Mouse (Mus musculus): ENCODE results near the gene Skida1. TPM values are rescaled to one million over a fixed set of nuclear protein-coding genes. Genes with fewer than 3 reads are reported as not detected.

Gene Skida1
- total RNA-seq, 2 experiments from 2014 or later: 3.5 to 4.9 TPM

DNA sequence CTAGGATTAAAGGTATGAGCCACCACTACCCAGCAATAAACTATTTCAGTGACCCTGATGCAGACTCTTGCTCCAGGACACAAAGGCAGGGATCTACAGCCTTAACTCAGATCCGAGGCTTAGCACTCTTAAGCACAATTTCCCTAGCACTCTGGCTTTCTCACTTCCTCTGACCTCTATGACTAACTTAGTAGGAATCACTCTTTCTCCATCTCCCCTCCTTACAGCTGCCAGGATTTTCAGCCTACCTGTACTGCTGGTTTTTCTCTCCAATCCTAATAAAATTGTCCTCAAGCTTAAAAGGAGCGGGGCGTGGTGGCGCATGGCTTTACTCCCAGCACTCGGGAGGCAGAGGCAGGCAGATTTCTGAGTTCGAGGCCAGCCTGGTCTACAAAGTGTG is 31.5 kb downstream of the Skida1 start:
- no peak for DNase-seq

- DNase-seq: no peak
Observed at GRCm38 (mm10) chr2:18016639-18017038, 32.2 kb downstream of the Skida1 start.

DNA sequence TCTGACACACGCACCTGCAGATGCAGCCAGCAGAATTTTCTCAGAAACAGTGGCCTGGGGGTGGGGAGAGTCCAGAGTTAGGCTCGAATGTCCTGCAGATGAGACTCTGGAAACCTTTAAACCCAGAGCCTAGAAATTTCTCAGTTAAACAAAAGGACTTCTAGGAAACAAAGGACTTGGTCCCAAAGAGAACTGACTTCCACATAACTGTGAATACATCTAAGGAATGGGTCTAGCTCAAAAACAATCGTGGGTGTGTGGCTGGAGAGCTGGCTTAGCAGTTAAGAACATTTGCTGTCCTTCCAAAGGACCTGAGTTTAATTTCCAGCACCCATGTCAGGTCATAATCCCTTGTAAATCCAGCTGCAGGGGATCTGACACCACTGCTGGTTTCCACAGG is 33.3 kb downstream of the Skida1 start:
- no peak for DNase-seq

DNA sequence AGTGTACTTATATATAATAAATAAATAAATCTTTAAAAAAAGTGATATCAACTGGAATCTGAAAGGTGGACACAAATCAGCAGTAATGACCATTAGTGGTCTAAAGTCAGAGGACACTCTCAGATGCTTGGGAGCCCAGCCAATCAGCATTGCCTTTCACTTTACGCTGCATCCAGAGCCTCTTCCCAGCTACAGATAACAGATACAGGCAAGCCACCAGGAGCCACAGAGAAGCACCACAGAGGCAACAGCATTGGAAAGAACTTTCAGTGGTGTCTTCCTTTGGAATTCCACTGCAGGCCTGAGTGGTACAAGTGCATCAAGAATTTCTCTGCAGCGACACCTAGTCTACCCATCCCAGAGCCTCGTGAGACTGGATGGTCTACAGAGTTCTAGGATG is 36.0 kb downstream of the Skida1 start:
- no peak for DNase-seq

DNA sequence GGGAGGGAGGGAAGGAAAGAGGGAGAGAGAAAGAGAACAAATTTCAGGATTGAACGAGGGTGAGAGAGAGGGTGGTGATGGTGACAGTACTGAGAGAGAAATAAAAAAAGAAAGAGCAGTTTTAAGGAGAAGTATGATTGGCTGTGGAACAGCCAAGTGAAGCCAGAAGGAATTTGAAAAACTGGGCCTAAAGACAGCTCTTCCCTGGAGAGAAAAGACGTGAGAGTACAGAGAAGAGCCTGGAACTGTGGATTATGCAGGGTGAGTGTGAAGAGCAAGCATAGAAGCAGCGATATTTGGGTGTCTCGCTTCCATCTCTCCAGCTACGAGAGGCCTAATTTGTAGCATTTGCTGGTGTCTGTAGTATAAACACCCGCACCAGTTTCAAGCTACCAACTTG is 37.6 kb downstream of the Skida1 start:
- no peak for DNase-seq

GRCm38 (mm10) chr2:18005137-18005536 is 43.7 kb downstream of the Skida1 start:
- no peak for DNase-seq

- no peak for DNase-seq
Observed at GRCm38 (mm10) chr2:18004286-18004685, 44.6 kb downstream of the Skida1 start.

DNA sequence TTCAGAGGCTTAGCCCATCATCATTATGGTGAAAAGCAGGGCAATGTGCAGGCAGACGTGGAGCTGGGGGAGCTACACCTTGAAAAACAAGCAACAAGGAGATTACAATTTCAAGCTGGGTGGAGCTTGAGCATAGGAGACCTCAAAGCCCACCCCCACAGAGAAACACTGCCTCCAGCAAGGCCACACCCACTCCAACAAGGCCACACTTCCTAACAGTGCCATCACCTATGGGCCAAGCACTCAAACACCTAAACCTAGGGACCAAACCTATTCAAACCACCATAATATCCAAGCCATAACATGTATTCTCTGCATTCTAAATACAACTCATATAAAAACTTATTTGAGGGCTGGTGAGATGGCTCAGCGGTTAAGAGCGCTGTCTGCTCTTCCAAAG is 46.5 kb downstream of the Skida1 start:
- no peak for DNase-seq

- DNase-seq: no peak
Observed at GRCm38 (mm10) chr2:17996858-17997257, 52.0 kb downstream of the Skida1 start, which contains the start of gene H2al2a. Gene H2al2a (minus strand): TSS chr2:17996958.

Small RNAs within 50 kb of the gene (microRNA-seq; reads per million reads assigned to microRNA genes)
- gene Mir7655: 5.5 reads per million, percentile 5 among the genes with 10 or more reads in this experiment

Other genes with a start within 250 kb of the Skida1 start
- gene H2al2a, start 52.1 kb downstream of the Skida1 start, total RNA-seq (2021): not detected
- gene A930004D18Rik, start 11.3 kb downstream of the Skida1 start, total RNA-seq (2021): 1 to 10 TPM; 2.3 to 6.1 TPM
- 10 to 100 TPM; 35.1 to 44.5 TPM for gene Mllt10, start 6.2 kb upstream of the Skida1 start, total RNA-seq (2021)